Mouse (Mus musculus): ENCODE results near the gene Acan. TPM values are rescaled to one million over a fixed set of nuclear protein-coding genes. Genes with fewer than 3 reads are reported as not detected.
A peak's percentile ranks its signal among the peaks of the same experiment; 100 is the strongest.

The Acan gene
- polyA plus RNA-seq, 1 experiment, result not detected

- no peak for DNase-seq (ENCODE audit: low spot score)
Measured at GRCm38 (mm10) chr7:79139891-79140591, 86.8 kb downstream of the Acan start.

- peak; percentile 68 for DNase-seq (ENCODE audit: low spot score)
Measured at GRCm38 (mm10) chr7:79140897-79141296, 87.6 kb downstream of the Acan start.

- DNase-seq (ENCODE audit: low spot score), result no peak
Measured at GRCm38 (mm10) chr7:79147011-79147837, 93.9 kb downstream of the Acan start.

GRCm38 (mm10) chr7:79147931-79148653 is 94.8 kb downstream of the Acan start:
- no peak for DNase-seq (ENCODE audit: low spot score)

- peak; percentile 76 for DNase-seq (ENCODE audit: low spot score)
Measured at GRCm38 (mm10) chr7:79148711-79149266, 95.5 kb downstream of the Acan start, which contains the start of gene Mfge8. TSS of gene Mfge8 (minus strand) at chr7:79149060.

- DNase-seq (ENCODE audit: low spot score), result no peak
Measured at GRCm38 (mm10) chr7:79149522-79149921, 96.2 kb downstream of the Acan start.

- no peak for DNase-seq (ENCODE audit: low spot score)
Measured at GRCm38 (mm10) chr7:79159406-79159805, 106.1 kb downstream of the Acan start.

Other genes with a start within 250 kb of the Acan start
- 11.0 and 11.7 TPM in 2 replicates for gene Det1, start 206.2 kb upstream of the Acan start, polyA plus RNA-seq (2012; rRNA removed)
- 29.1 and 30.7 TPM in 2 replicates for gene Aen, start 157.6 kb upstream of the Acan start, polyA plus RNA-seq (2012; rRNA removed)
- 41.1 and 42.0 TPM in 2 replicates for gene Isg20, start 140.1 kb upstream of the Acan start, polyA plus RNA-seq (2012; rRNA removed)
- 0.44 and 0.69 TPM in 2 replicates for gene Hapln3, start 77.5 kb downstream of the Acan start, polyA plus RNA-seq (2012; rRNA removed)
- 161 and 181 TPM in 2 replicates for gene Mfge8, start 95.6 kb downstream of the Acan start, polyA plus RNA-seq (2012; rRNA removed)
- 14.9 and 27.9 TPM in 2 replicates for gene Abhd2, start 219.7 kb downstream of the Acan start, polyA plus RNA-seq (2012; rRNA removed)

All from urinary bladder, adult 2 months (tissue).